Mouse (Mus musculus) stomach, embryonic 14.5 days (tissue): ENCODE data around the gene Acp6. TPM values are rescaled to one million over a fixed set of nuclear protein-coding genes. Genes with fewer than 3 reads are reported as not detected.

Source experiments
- ATAC-seq: fragments of 200-750 bp; cut with Nextera tagmentation; 2 replicates; pipeline ENCODE4 v1.8.0; 2017; ENCODE audit warnings: low read depth, moderate TSS enrichment; ENCODE audit not compliant: insufficient number of reproducible peaks, insufficient read depth, low FRiP score
- H3K27ac ChIP-seq: fragments of 300-500 bp; sonication (generic); 2 replicates; pipeline ENCODE4 v1.5.1; 2014; ENCODE audit warnings: mild to moderate bottlenecking, low read length, moderate library complexity, mixed read lengths
- H3K27me3 ChIP-seq: fragments of 300-500 bp; sonication (generic); 2 replicates; pipeline ENCODE4 v1.6.1; 2014; ENCODE audit warnings: low read length, control low read depth, mixed read lengths; ENCODE audit not compliant: control insufficient read depth, insufficient read depth
- H3K36me3 ChIP-seq: fragments of 300-500 bp; sonication (generic); 2 replicates; pipeline ENCODE4 v1.6.1; 2014; ENCODE audit warnings: mild to moderate bottlenecking, control low read depth, low read length, moderate library complexity, mixed read lengths; ENCODE audit not compliant: control insufficient read depth, insufficient read depth
- H3K4me1 ChIP-seq: fragments of 300-500 bp; sonication (generic); 2 replicates; pipeline ENCODE4 v1.6.1; 2014; ENCODE audit warnings: low read length, control low read depth, mixed read lengths; ENCODE audit not compliant: control insufficient read depth, insufficient read depth
- H3K4me2 ChIP-seq: fragments of 300-500 bp; sonication (generic); replicated peaks from 2 replicates; pipeline ENCODE4 v1.6.1; 2014; ENCODE audit warnings: low read depth, low read length, control low read depth
- H3K4me3 ChIP-seq: fragments of 300-500 bp; sonication (generic); 2 replicates; pipeline ENCODE4 v1.5.1; 2014; ENCODE audit warnings: low read depth, low read length, control low read depth
- H3K9ac ChIP-seq: fragments of 300-500 bp; sonication (generic); replicated peaks from 2 replicates; pipeline ENCODE4 v1.6.1; 2014; ENCODE audit warnings: low read depth, mild to moderate bottlenecking, control low read depth, low read length, moderate library complexity, mixed read lengths
- H3K9me3 ChIP-seq: fragments of 300-500 bp; sonication (generic); 2 replicates; pipeline ENCODE4 v1.6.1; 2016; ENCODE audit warnings: low read depth, low read length, control low read depth; ENCODE audit not compliant: control insufficient read depth
- WGBS: fragments of 180-500 bp; shearing (Covaris S2); extraction: QIAGEN DNeasy Blood & Tissue Kit; methylation state at CpG from one replicate; pipeline ENCODE4 v1.1.7; 2014; 5-methylcytosine and 5-hydroxymethylcytosine counted together
- polyA plus RNA-seq: library from polyadenylated mRNA; unstranded; fragments of >200 nt; fragmentation: Nextera tagmentation; extraction: Ambion mirVana; gene quantifications from 2 replicates; pipeline ENCODE4 v1.2.1, GENCODE M21; 2014

The Acp6 gene
- polyA plus RNA-seq, 1 experiment from 2014 or later, result 48.4 TPM

GRCm38 (mm10) chr3:97201943-97202342 lies 43.4 kb downstream of the Acp6 start:
- WGBS, result 43% methylated on average over 5 of the region's 5 CpGs
- Histone ChIP-seq H3K27me3 (no peaks in the 10 kb centered on the region), H3K36me3 (peaks cover 25% of the 10 kb centered on the region), H3K4me1 (no peaks in the 10 kb centered on the region), H3K27ac (no peak overlapping the region), H3K4me2 (no peak overlapping the region), H3K9me3 (no peaks in the 10 kb centered on the region), H3K9ac (no peak overlapping the region), H3K4me3 (no peak overlapping the region)
- ATAC-seq, result no peak

DNA sequence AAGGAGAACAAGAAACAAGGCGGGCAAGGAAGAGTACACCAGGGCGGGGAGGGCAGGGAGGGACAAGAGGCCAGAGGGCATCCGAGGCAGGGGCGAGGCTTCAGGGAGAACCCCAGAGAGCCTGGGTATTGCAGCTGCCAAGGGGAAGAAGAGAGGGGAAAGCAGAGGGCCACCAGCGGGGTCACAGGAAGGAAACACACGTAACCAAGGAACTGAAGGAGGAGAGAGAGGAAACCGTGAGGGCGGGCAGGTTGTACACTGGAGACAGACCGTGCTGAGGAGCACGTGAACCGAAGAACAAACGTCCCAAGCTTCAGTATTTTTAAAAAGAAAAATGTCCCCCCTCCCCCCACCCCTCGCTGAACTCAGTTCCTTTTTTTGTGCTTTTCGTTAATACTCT lies 45.3 kb downstream of the Acp6 start:
- Histone ChIP-seq H3K9ac (no peak overlapping the region), H3K4me1 (no peaks in the 10 kb centered on the region), H3K36me3 (peaks cover 45% of the 10 kb centered on the region), H3K27ac (no peak overlapping the region), H3K27me3 (no peaks in the 10 kb centered on the region), H3K4me2 (no peak overlapping the region), H3K4me3 (no peak overlapping the region), H3K9me3 (no peaks in the 10 kb centered on the region)
- no peak for ATAC-seq
- 63% methylated on average over 14 of the region's 14 CpGs for WGBS

GRCm38 (mm10) chr3:97206521-97206920 lies 47.9 kb downstream of the Acp6 start:
- Histone ChIP-seq H3K9ac (no peak overlapping the region), H3K27ac (no peak overlapping the region), H3K9me3 (no peaks in the 10 kb centered on the region), H3K4me1 (no peaks in the 10 kb centered on the region), H3K4me2 (no peak overlapping the region), H3K4me3 (no peak overlapping the region), H3K36me3 (peaks cover 71% of the 10 kb centered on the region), H3K27me3 (no peaks in the 10 kb centered on the region)
- 82% methylated on average over 3 of the region's 3 CpGs for WGBS
- no peak for ATAC-seq

DNA sequence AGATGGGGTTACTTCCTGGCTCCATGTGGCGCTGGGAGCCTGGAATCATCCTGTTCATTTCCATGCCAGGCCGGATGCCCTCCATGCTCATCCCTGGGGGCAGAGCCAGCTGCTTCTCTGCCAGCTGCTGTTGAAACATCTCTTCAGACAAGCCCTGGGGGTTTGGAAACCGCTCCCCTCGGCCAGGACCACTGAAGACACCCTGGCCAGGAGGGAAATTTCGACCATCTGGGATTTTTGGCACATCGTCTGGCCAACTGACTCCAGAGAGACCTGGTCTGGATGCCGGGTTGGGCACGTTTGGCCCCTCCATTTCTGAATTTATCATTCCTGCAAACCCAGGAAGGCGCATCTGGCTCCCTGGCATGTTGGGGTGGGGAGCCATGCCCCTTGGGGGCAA lies 50.8 kb downstream of the Acp6 start:
- Histone ChIP-seq H3K9me3 (no peaks in the 10 kb centered on the region), H3K4me3 (no peak overlapping the region), H3K36me3 (peaks cover 96% of the 10 kb centered on the region), H3K9ac (no peak overlapping the region), H3K4me1 (no peaks in the 10 kb centered on the region), H3K27ac (no peak overlapping the region), H3K4me2 (no peak overlapping the region), H3K27me3 (no peaks in the 10 kb centered on the region)
- no peak for ATAC-seq
- WGBS, result 87% methylated on average over 9 of the region's 9 CpGs

GRCm38 (mm10) chr3:97211177-97211576 lies 52.6 kb downstream of the Acp6 start:
- H3K4me3 ChIP-seq, result no peak overlapping the region
- 78% methylated on average over 5 of the region's 5 CpGs for WGBS
- no peak for ATAC-seq
- H3K27me3 ChIP-seq, result no peaks in the 10 kb centered on the region
- no peak overlapping the region for H3K9ac ChIP-seq
- H3K36me3 ChIP-seq, result peaks cover 98% of the 10 kb centered on the region
- no peak overlapping the region for H3K4me2 ChIP-seq
- H3K9me3 ChIP-seq, result no peaks in the 10 kb centered on the region
- H3K27ac ChIP-seq, result no peak overlapping the region
- no peaks in the 10 kb centered on the region for H3K4me1 ChIP-seq

DNA sequence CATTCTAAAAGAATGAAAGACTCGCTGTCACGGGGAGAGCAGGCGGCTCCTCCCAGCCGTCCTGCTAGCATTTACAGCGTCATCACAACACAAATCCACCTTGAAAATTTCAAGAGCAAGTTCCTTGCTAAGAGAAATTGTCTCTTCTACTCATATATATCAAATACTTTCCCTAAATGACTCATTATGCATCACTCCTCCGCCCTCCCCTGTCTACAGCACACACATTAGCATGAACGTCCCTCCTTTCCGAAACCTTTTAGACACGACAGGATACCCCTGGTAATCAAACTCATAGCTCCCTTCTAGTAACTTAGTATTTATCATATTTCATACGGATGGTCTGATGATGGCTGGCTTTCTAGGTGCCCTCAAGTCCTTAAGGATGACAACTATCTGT lies 55.3 kb downstream of the Acp6 start:
- no peak overlapping the region for H3K4me2 ChIP-seq
- no peaks in the 10 kb centered on the region for H3K27me3 ChIP-seq
- 87% methylated on average over 10 of the region's 10 CpGs for whole genome bisulfite sequencing
- H3K4me3 ChIP-seq, result no peak overlapping the region
- H3K4me1 ChIP-seq, result no peaks in the 10 kb centered on the region
- H3K36me3 ChIP-seq, result peaks cover 87% of the 10 kb centered on the region
- no peak overlapping the region for H3K27ac ChIP-seq
- no peaks in the 10 kb centered on the region for H3K9me3 ChIP-seq
- H3K9ac ChIP-seq, result no peak overlapping the region
- no peak for ATAC-seq

GRCm38 (mm10) chr3:97214439-97214838 lies 55.9 kb downstream of the Acp6 start:
- Histone ChIP-seq H3K4me1 (no peaks in the 10 kb centered on the region), H3K9ac (no peak overlapping the region), H3K9me3 (no peaks in the 10 kb centered on the region), H3K4me2 (no peak overlapping the region), H3K27me3 (no peaks in the 10 kb centered on the region), H3K36me3 (peaks cover 87% of the 10 kb centered on the region), H3K4me3 (no peak overlapping the region), H3K27ac (no peak overlapping the region)
- ATAC-seq, result no peak
- WGBS, result 68% methylated on average over 1 of the region's 1 CpGs

DNA sequence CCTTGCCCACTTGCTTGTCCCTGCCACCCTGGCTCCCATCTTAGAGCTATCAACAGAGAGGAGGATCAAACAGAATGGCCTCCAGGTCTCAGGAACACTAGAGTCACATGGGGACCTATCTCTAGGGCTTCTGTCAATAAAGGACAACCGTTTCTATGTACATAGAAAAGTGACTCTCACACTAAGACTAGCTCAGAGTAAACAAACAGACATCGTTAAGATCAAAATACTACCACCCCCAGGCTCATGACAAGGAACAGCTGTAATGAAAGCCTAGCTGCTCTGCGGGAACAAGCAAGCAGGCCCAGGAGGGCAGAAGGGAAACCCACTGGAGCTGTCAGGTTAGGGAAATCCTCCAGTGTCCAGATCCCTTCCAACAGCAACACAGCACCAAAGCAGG lies 56.9 kb downstream of the Acp6 start:
- Histone ChIP-seq H3K4me1 (no peaks in the 10 kb centered on the region), H3K4me2 (no peak overlapping the region), H3K27ac (no peak overlapping the region), H3K9me3 (no peaks in the 10 kb centered on the region), H3K27me3 (no peaks in the 10 kb centered on the region), H3K36me3 (peaks cover 84% of the 10 kb centered on the region), H3K9ac (no peak overlapping the region), H3K4me3 (no peak overlapping the region)
- no peak for ATAC-seq
- WGBS, result 51% methylated on average over 3 of the region's 3 CpGs

- peaks cover 20% of the 10 kb centered on the region; the same call in 1 of the 2 replicates for H3K4me1 ChIP-seq
- H3K4me2 ChIP-seq, result no peak overlapping the region
- H3K9me3 ChIP-seq, result no peaks in the 10 kb centered on the region
- no peak for ATAC-seq
- no peak overlapping the region for H3K27ac ChIP-seq
- 77% methylated on average over 9 of the region's 9 CpGs for WGBS
- H3K27me3 ChIP-seq, result no peaks in the 10 kb centered on the region
- no peak overlapping the region for H3K4me3 ChIP-seq
- H3K9ac ChIP-seq, result no peak overlapping the region
- peaks cover 32% of the 10 kb centered on the region for H3K36me3 ChIP-seq
Observed at GRCm38 (mm10) chr3:97223261-97223660, 64.7 kb downstream of the Acp6 start.
